Mouse (Mus musculus) C2C12 (cell line): Measurements from ENCODE around the gene Tcaf3. TPM values are rescaled to one million over a fixed set of nuclear protein-coding genes. Genes with fewer than 3 reads are reported as not detected.

Experiments
- H3K27me3 ChIP-seq: one replicate; pipeline ENCODE4 v1.6.1; 2011; ENCODE audit not compliant: control insufficient read depth, insufficient read depth, insufficient read length
- H3K36me3 ChIP-seq: one replicate; pipeline ENCODE4 v1.6.1; 2011; ENCODE audit not compliant: control insufficient read depth, insufficient read depth
- H3K4me3 ChIP-seq: one replicate; pipeline ENCODE4 v1.5.1; 2011; ENCODE audit warnings: mild to moderate bottlenecking, control low read depth; ENCODE audit not compliant: poor library complexity, insufficient read depth, severe bottlenecking
- H3K79me2 ChIP-seq: one replicate; pipeline ENCODE4 v1.6.1; 2011; ENCODE audit not compliant: control insufficient read depth, insufficient read depth
- H3K79me3 ChIP-seq: one replicate; pipeline ENCODE4 v1.6.1; 2011; ENCODE audit warnings: low read depth, control low read depth
- H3ac ChIP-seq: one replicate; pipeline ENCODE3; 2011; ENCODE audit warnings: low read depth; ENCODE audit not compliant: control insufficient read depth, insufficient read length
- CEBPB ChIP-seq: IDR thresholded peaks from one replicate; pipeline ENCODE4 v1.6.1; 2011; ENCODE audit warnings: low read depth, mild to moderate bottlenecking, control low read depth, moderate library complexity
- CTCF ChIP-seq: IDR thresholded peaks from one replicate; pipeline ENCODE4 v1.5.1; 2011; ENCODE audit not compliant: control insufficient read depth, insufficient read depth, insufficient read length
- FOSL1 ChIP-seq: IDR thresholded peaks from one replicate; pipeline ENCODE4 v1.8.0; 2011; ENCODE audit warnings: mild to moderate bottlenecking, low read length; ENCODE audit not compliant: poor library complexity, insufficient read depth, severe bottlenecking
- MAX ChIP-seq: IDR thresholded peaks from one replicate; pipeline ENCODE4 v1.6.1; 2011; ENCODE audit warnings: mild to moderate bottlenecking, control low read depth
- MYOD1 ChIP-seq: IDR thresholded peaks from one replicate; pipeline ENCODE4 v1.6.1; 2011; ENCODE audit warnings: low read depth; ENCODE audit not compliant: control insufficient read depth, insufficient read length
- MYOG ChIP-seq: IDR thresholded peaks from one replicate; pipeline ENCODE4 v1.6.1; 2011; ENCODE audit not compliant: control insufficient read depth, insufficient read length; ENCODE audit errors: extremely low read depth
- USF1 ChIP-seq: IDR thresholded peaks from one replicate; pipeline ENCODE4 v1.6.1; 2011; ENCODE audit warnings: low read depth, mild to moderate bottlenecking, control low read depth, moderate library complexity
- polyA plus RNA-seq: library from polyadenylated mRNA; unstranded; fragments of >200 nt; fragmentation: generic; extraction: Trizol; gene quantifications from one replicate; pipeline ENCODE4 v1.2.1, GENCODE M21; 2012; ENCODE audit warnings: missing spikeins

The Tcaf3 gene
- polyA plus RNA-seq, 1 experiment = not detected

DNA sequence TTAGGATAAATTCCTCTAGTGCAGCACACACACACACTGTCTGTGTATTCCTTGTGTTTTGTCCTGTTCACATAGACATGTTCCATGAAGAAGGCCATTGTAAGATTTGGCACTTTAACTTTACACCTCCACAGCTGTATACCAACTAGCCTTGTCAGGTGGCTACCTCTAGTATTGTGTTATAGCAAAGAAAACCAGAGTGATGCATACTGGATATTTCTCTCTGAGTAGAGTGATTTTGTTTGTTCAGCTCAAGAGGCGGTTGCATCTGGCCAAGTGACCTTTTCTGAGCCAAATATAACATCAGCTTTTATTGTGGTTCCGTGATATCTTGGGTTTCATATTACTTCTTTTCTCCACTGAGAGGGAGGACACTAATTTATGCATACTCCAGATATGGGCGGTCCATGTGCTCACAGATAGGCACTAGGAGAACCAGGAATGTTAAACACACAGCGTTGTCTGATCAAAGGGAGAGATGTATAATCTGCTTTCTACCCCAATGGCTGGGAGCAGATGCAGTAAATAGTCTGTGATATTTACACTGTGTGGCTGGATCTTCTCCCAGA, 13.5 kb upstream of the Tcaf3 start:
- H3K4me3 ChIP-seq = no peak overlapping the region

DNA sequence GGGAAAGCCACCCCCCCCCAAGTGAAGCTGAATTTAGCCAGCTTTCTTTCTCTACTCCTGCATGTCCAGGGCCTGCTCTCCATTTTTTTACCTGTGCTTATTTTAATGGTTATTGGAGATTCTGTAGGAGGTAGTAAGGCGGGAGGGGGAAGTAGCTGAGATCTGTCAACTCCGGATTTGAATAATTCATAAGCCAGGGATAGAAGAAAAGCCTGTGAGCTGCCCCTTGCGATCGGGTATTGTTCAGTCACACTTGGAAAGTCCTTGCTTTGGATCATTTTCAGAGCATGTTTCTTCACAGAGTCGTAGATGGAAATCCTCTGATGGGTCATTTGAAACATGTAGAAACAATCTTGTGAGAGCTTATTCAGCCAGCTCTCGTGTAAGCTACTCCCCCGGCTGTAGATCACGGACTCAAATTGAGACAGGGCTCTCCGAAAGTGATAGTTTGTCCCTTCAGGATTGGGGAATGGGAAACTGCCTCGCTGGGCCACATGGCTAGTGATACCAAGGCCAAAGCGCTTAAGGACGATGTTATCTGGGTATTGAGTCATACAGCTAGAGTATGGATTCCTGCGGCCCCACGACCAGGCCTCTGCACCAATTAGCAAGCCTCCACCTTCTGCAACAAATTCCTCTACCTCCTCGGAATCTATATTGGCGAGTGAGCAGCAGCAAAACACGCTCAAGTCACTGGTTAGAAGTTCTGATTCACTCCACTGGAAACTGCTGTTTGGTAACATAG, 4.2 kb downstream of the Tcaf3 start:
- no peaks in the 10 kb centered on the region for H3K36me3 ChIP-seq
- H3K79me3 ChIP-seq = no peaks in the 10 kb centered on the region
- H3K27me3 ChIP-seq = peaks cover 5% of the 10 kb centered on the region
- H3K4me3 ChIP-seq = no peak overlapping the region
- TF ChIP-seq CEBPB (no peak), CTCF (no peak), FOSL1 (no peak), MYOG (no peak), MYOD1 (no peak), USF1 (no peak), MAX (no peak)
- H3K79me2 ChIP-seq = no peaks in the 10 kb centered on the region
- no peak overlapping the region for H3ac ChIP-seq

More for the DNA sequence above, 13.5 kb upstream of the Tcaf3 start:
- H3K79me2 ChIP-seq = no peaks in the 10 kb centered on the region
- no peaks in the 10 kb centered on the region for H3K36me3 ChIP-seq
- H3K79me3 ChIP-seq = no peaks in the 10 kb centered on the region
- no peaks in the 10 kb centered on the region for H3K27me3 ChIP-seq
- H3ac ChIP-seq = no peak overlapping the region
- no peak for TF ChIP-seq FOSL1
- no peak for TF ChIP-seq USF1
- no peak for TF ChIP-seq CTCF
- no peak for TF ChIP-seq MAX
- TF ChIP-seq MYOG = no peak
- no peak for TF ChIP-seq CEBPB
- no peak for TF ChIP-seq MYOD1

DNA sequence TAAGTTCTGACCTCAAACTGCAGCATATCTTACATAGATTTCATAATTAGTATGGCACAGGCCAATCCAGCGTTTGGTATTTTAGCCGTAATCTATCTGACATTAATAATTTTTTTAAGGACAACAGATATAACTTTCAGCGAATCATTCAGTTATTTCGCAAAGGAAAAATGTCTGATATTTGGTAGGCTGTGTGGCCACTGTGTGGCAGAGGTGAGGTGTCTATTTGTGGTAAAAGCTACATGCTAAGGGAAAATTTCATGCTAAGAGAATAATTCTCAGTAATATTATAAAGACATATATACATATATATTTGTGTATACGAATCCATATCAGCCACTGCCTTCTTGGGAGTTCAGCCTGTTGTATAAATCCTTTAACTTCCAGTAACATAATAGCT, 10.9 kb downstream of the Tcaf3 start:
- Histone ChIP-seq H3K79me2 (no peaks in the 10 kb centered on the region), H3K27me3 (no peaks in the 10 kb centered on the region), H3ac (no peak overlapping the region), H3K79me3 (no peaks in the 10 kb centered on the region), H3K36me3 (no peaks in the 10 kb centered on the region), H3K4me3 (no peak overlapping the region)
- TF ChIP-seq CTCF (no peak), MYOG (no peak), USF1 (no peak), MYOD1 (no peak), CEBPB (no peak), MAX (no peak), FOSL1 (no peak)

DNA sequence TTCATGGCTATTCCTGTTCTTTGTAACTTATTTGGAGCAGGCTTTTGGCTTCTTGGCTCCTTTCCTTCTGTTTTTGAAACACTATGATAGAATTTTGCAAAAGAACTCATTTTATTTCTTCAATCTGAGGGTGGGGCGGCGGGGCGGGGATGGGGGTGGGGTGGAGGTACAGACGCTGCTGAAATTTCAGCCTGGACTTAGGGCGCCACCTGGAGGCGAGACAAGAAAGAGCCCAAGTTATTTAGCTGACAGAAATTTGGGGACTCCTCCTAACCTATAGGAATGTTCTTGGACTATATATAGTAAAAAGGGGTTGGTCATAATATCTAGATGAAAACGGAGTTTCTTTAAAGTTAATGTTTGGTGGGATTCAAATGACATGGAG, 14.0 kb downstream of the Tcaf3 start:
- no peaks in the 10 kb centered on the region for H3K27me3 ChIP-seq
- no peak overlapping the region for H3ac ChIP-seq
- no peak overlapping the region for H3K4me3 ChIP-seq
- TF ChIP-seq CEBPB (no peak), CTCF (peak; percentile 32)
- no peaks in the 10 kb centered on the region for H3K79me2 ChIP-seq
- no peaks in the 10 kb centered on the region for H3K36me3 ChIP-seq
- no peaks in the 10 kb centered on the region for H3K79me3 ChIP-seq

DNA sequence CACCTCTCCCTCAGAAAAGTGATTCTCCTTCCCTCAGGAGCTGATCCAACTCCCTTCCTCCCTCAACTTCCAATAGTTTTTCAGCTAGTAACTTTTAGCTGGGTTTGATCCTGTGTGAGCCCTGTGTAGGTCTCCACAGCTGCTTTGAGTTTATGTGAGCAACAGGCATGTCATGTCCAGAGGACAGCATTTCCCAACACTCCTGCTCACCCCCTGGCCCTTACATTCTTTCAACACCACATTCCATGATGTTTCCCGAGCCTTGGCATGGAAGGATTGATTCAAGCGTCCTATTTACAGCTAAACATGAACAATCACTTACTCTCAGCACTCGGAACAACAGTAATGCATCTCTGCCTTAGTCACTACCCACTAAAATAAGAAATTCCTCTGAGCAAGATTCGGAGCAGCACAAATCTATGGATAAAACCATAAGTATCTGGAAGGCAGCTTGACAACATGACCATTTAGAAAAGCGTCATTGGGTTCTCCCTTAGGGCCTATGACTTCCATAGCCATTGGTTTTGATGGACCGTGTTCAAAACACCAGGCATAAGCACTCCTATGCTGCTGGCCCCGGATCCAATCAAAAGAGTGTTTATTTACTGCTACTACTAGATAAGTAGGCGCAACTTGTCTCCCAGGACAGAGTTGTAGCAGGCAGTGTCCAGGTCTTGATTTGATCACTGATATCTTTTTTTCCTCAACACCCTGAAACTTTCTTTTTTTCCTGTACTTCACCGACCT, 14.6 kb downstream of the Tcaf3 start:
- no peak overlapping the region for H3ac ChIP-seq
- no peaks in the 10 kb centered on the region for H3K79me2 ChIP-seq
- TF ChIP-seq CEBPB = peak; percentile 42
- TF ChIP-seq MYOD1 = no peak
- no peak for TF ChIP-seq USF1
- no peak for TF ChIP-seq FOSL1
- no peak for TF ChIP-seq MAX
- no peak for TF ChIP-seq MYOG
- H3K79me3 ChIP-seq = no peaks in the 10 kb centered on the region
- H3K27me3 ChIP-seq = no peaks in the 10 kb centered on the region
- H3K4me3 ChIP-seq = no peak overlapping the region
- H3K36me3 ChIP-seq = no peaks in the 10 kb centered on the region

DNA sequence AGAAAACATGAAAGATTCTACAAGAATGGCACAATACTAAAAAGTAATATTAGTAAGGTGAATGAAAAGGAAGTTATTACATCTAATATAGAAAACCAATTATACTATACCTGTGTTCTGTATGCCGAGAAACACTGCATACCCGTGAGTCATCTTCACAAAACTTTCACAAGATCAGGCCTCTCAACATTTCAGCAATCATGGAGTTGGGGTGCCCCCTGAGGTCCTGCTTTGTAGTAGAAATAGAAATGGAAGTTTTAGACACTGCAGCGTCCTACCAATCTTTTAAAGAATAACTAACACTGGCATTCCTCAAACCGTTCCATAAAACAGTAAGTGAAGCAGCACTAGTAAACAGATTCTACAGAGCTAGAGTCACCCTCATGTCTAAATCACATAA, 18.8 kb downstream of the Tcaf3 start:
- Histone ChIP-seq H3K36me3 (no peaks in the 10 kb centered on the region), H3ac (no peak overlapping the region), H3K79me3 (no peaks in the 10 kb centered on the region), H3K4me3 (no peak overlapping the region), H3K27me3 (no peaks in the 10 kb centered on the region), H3K79me2 (no peaks in the 10 kb centered on the region)
- TF ChIP-seq MYOD1 = no peak
- no peak for TF ChIP-seq USF1
- no peak for TF ChIP-seq MAX
- TF ChIP-seq MYOG = no peak
- TF ChIP-seq CTCF = no peak
- no peak for TF ChIP-seq FOSL1
- no peak for TF ChIP-seq CEBPB
